Mouse (Mus musculus) heart, embryonic 14.5 days (tissue): ENCODE measurements around the gene Runx3. TPM values are rescaled to one million over a fixed set of nuclear protein-coding genes. Genes with fewer than 3 reads are reported as not detected.

Source experiments
- ATAC-seq: fragments of 200-750 bp; cut with Nextera tagmentation; 2 replicates; pipeline ENCODE4 v1.8.0; 2017; ENCODE audit warnings: low read depth, moderate TSS enrichment; ENCODE audit not compliant: insufficient number of reproducible peaks, insufficient read depth, low FRiP score
- H3K27ac ChIP-seq, 2 experiments: fragments of 200-500 bp in 1 of 2; fragments of 300-500 bp in 1 of 2; sonication (generic) in 1 of 2; replicated peaks in 1 of 2; 2 replicates each; pipeline ENCODE4 v1.5.1; 2012 to 2014; ENCODE audit warnings: low read depth in 2 of 2, low read length in 2 of 2, control low read depth in 1 of 2, mild to moderate bottlenecking in 1 of 2, mixed read lengths in 1 of 2; ENCODE audit not compliant: control insufficient read depth in 1 of 2, insufficient read depth in 1 of 2
- H3K27me3 ChIP-seq: fragments of 300-500 bp; sonication (generic); 2 replicates; pipeline ENCODE4 v1.6.1; 2014; ENCODE audit warnings: mild to moderate bottlenecking, low read length, control low read depth; ENCODE audit not compliant: control insufficient read depth, insufficient read depth
- H3K36me3 ChIP-seq: fragments of 300-500 bp; sonication (generic); 2 replicates; pipeline ENCODE4 v1.6.1; 2014; ENCODE audit warnings: mild to moderate bottlenecking, control low read depth, low read length, mixed read lengths; ENCODE audit not compliant: control insufficient read depth, insufficient read depth
- H3K4me1 ChIP-seq, 2 experiments: fragments of 200-500 bp in 1 of 2; fragments of 300-500 bp in 1 of 2; sonication (generic) in 1 of 2; 2 replicates each; pipeline ENCODE4 v1.6.1; 2012 to 2014; ENCODE audit warnings: low read length in 2 of 2, control low read depth in 1 of 2, mixed read lengths in 1 of 2; ENCODE audit not compliant: control insufficient read depth in 2 of 2, insufficient read depth in 2 of 2
- H3K4me2 ChIP-seq: fragments of 300-500 bp; sonication (generic); 2 replicates; pipeline ENCODE4 v1.6.1; 2014; ENCODE audit warnings: mild to moderate bottlenecking, low read length
- H3K4me3 ChIP-seq, 2 experiments: fragments of 200-500 bp in 1 of 2; fragments of 300-500 bp in 1 of 2; sonication (generic) in 1 of 2; 2 replicates each; pipeline ENCODE4 v1.5.1; 2012 to 2014; ENCODE audit warnings: low read length in 2 of 2, mild to moderate bottlenecking in 2 of 2, control low read depth in 1 of 2, low read depth in 1 of 2, moderate library complexity in 1 of 2; ENCODE audit not compliant: control insufficient read depth in 1 of 2, insufficient read depth in 1 of 2
- H3K9ac ChIP-seq: fragments of 300-500 bp; sonication (generic); 2 replicates; pipeline ENCODE4 v1.6.1; 2014; ENCODE audit warnings: mild to moderate bottlenecking, low read length
- H3K9me3 ChIP-seq: fragments of 300-500 bp; sonication (generic); 2 replicates; pipeline ENCODE4 v1.6.1; 2016; ENCODE audit warnings: low read length, control low read depth; ENCODE audit not compliant: control insufficient read depth
- WGBS: fragments of 180-500 bp; shearing (Covaris S2); extraction: QIAGEN DNeasy Blood & Tissue Kit; methylation state at CpG from one replicate; pipeline ENCODE4 v1.1.7; 2014; 5-methylcytosine and 5-hydroxymethylcytosine counted together
- polyA plus RNA-seq: library from polyadenylated mRNA; unstranded; fragments of >200 nt; fragmentation: Nextera tagmentation; extraction: Ambion mirVana; gene quantifications from 2 replicates; pipeline ENCODE4 v1.2.1, GENCODE M21; 2014

The Runx3 gene
- polyA plus RNA-seq, 1 experiment from 2014 or later: 0.09 TPM

GRCm38 (mm10) chr4:135205711-135206600 is 85.5 kb downstream of the Runx3 start:
- H3K4me1 ChIP-seq: peaks cover 2 to 9% of the 10 kb centered on the region in 2 experiments; a peak in 3 of 4 replicates
- peak overlapping the region; percentile 35 to 46 for H3K4me3 ChIP-seq
- H3K9ac ChIP-seq: peak overlapping the region; percentile 44; the same call in 1 of the 2 replicates
- 2% methylated on average over 47 of the region's 47 CpGs for WGBS
- H3K4me2 ChIP-seq: peak overlapping the region; percentile 77
- peak; percentile 24; the same call in 1 of the 2 replicates for ATAC-seq
- peaks cover 22% of the 10 kb centered on the region for H3K27me3 ChIP-seq
- no peak overlapping the region for H3K27ac ChIP-seq
- H3K36me3 ChIP-seq: no peaks in the 10 kb centered on the region
- no peaks in the 10 kb centered on the region for H3K9me3 ChIP-seq

DNA sequence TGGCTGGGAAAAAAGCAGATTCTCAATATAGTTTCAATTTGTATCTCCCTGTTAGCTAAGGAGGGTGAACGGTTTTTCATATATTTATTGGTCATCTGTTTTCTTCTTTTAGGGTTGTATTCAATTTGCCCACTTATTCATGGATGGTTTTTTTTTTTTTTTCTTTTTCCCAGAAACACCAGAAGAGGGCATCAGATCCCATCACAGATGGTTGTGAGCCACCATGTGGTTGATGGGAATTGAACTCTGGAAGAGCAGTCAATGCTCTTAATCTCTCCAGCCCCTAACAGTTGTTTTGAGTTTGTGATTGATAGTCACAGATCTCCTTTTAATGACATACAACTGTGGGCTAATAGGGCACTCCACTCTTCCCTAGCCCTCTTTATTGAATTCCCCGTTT is 89.4 kb downstream of the Runx3 start:
- Histone ChIP-seq H3K4me1 (peaks cover 0 to 3% of the 10 kb centered on the region in 2 experiments; a peak in 1 of 4 replicates), H3K9ac (no peak overlapping the region), H3K4me2 (no peak overlapping the region), H3K27ac (no peak overlapping the region), H3K36me3 (peaks cover 36% of the 10 kb centered on the region), H3K9me3 (no peaks in the 10 kb centered on the region), H3K4me3 (no peak overlapping the region), H3K27me3 (peaks cover 11% of the 10 kb centered on the region)
- WGBS: 75% methylated on average over 2 of the region's 2 CpGs
- ATAC-seq: no peak

- H3K27me3 ChIP-seq: no peaks in the 10 kb centered on the region
- H3K36me3 ChIP-seq: peaks cover 97% of the 10 kb centered on the region
- WGBS: 49% methylated on average over 4 of the region's 4 CpGs
- 0 out of 2 replicates have a peak, but pooled peaks have one; percentile 26 for ATAC-seq
- no peak overlapping the region for H3K27ac ChIP-seq
- H3K4me3 ChIP-seq: no peak overlapping the region
- peaks cover 5 to 24% of the 10 kb centered on the region in 2 experiments; a peak in 3 of 4 replicates for H3K4me1 ChIP-seq
- H3K9ac ChIP-seq: no peak overlapping the region
- no peak overlapping the region for H3K4me2 ChIP-seq
- H3K9me3 ChIP-seq: no peaks in the 10 kb centered on the region
Observed at GRCm38 (mm10) chr4:135219652-135220051, 99.2 kb downstream of the Runx3 start.

DNA sequence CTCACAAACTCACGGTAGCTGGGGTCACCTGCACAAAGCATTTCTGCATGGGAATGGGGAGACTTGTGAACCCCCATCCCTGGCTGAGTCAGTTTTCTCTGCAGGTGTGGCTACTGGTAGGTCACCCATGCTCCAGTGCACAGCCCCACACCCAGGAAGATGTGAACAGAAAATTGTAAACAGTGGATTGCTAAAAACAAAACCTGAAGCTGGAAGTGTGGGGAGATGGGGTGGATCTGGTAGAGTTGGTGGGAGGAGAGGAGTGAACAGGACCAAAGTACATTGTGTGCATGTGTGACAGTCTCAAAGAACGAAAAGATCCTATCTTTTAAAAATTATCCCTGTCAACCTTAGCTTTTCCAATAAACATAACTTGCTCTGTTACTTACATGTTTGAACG is 100.2 kb downstream of the Runx3 start:
- Histone ChIP-seq H3K4me2 (no peak overlapping the region), H3K4me3 (no peak overlapping the region), H3K4me1 (peaks cover 5 to 24% of the 10 kb centered on the region in 2 experiments; a peak in 3 of 4 replicates), H3K27ac (no peak overlapping the region), H3K27me3 (no peaks in the 10 kb centered on the region), H3K36me3 (peaks cover 97% of the 10 kb centered on the region), H3K9ac (no peak overlapping the region), H3K9me3 (no peaks in the 10 kb centered on the region)
- 71% methylated on average over 3 of the region's 3 CpGs for WGBS
- ATAC-seq: no peak

DNA sequence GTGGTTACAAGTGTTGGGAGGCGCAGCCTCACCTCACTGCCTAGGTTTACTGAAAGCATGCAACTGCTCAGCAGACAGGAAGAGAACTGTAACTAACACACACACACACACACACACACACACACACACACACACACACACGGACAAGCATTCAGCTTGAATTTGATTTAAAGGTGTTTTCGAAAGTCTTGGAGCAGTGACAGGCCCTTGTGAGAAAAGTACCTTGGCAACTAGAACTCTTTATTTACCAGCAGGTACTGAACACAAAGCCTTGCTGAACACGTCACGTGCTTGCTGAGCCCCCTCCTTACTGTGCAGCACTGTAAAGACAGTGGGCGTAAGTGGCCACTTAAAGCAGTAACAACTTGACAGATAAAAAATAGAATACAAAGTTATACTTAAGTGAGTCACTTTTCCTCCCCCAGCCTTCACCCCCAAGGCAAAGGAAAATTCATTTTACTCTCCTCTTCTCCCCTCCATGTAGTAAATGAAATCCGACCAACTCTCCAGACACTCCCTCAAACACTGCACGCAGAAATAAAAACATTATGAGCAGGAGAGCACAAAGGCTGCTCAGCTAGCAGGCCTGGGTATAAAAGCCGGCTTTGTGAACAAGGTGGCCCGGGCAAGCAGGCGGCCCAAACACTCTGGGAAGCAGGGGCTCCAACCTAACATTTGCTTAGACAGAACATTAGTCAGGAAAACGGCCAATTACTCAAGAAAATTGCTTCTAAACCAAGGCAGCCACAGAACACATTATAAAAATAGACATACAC is 101.4 kb downstream of the Runx3 start:
- H3K36me3 ChIP-seq: peaks cover 92% of the 10 kb centered on the region

DNA sequence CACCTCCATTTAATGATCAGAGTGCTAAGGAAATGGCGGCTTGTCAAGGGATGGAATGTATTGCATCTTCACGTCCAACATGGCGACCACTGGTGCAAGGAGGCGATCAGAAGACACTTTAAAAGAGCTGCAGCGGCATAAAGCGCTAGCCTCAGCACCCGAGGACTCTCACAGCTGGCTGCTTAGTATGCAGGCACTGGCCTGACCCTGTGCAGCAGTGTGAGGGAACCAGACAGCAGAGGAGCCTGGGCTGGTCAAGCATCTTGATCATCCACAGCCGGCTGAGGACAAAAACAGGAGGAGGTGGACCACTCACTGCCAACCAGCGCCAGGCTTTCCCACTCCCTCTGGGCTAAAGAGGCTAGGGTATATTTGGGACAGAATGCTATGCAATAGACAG is 103.4 kb downstream of the Runx3 start:
- Histone ChIP-seq H3K27ac (no peak overlapping the region), H3K4me3 (no peak overlapping the region), H3K27me3 (no peaks in the 10 kb centered on the region), H3K4me2 (no peak overlapping the region), H3K9me3 (no peaks in the 10 kb centered on the region), H3K36me3 (peaks cover 72% of the 10 kb centered on the region), H3K4me1 (peaks cover 5 to 29% of the 10 kb centered on the region in 2 experiments), H3K9ac (no peak overlapping the region)
- WGBS: 83% methylated on average over 9 of the region's 9 CpGs
- ATAC-seq: no peak

More for the DNA sequence above, 101.4 kb downstream of the Runx3 start:
- WGBS: 60% methylated on average over 12 of the region's 12 CpGs
- Histone ChIP-seq H3K9ac (no peak overlapping the region), H3K4me3 (no peak overlapping the region), H3K4me2 (no peak overlapping the region), H3K4me1 (peaks cover 5 to 29% of the 10 kb centered on the region in 2 experiments), H3K27ac (peak overlapping the region in 1 of 2 experiments; percentile 41; a peak in 2 of 4 replicates), H3K9me3 (no peaks in the 10 kb centered on the region), H3K27me3 (no peaks in the 10 kb centered on the region)
- no peak for ATAC-seq

- H3K27ac ChIP-seq: peak overlapping the region in 1 of 2 experiments; percentile 45; a peak in 1 of 4 replicates
- H3K36me3 ChIP-seq: peaks cover 52% of the 10 kb centered on the region
- no peaks in the 10 kb centered on the region for H3K27me3 ChIP-seq
- H3K4me3 ChIP-seq: no peak overlapping the region
- ATAC-seq: no peak
- H3K9ac ChIP-seq: no peak overlapping the region
- 83% methylated on average over 12 of the region's 12 CpGs for WGBS
- no peak overlapping the region for H3K4me2 ChIP-seq
- no peaks in the 10 kb centered on the region for H3K9me3 ChIP-seq
- peaks cover 11 to 32% of the 10 kb centered on the region in 2 experiments for H3K4me1 ChIP-seq
Observed at GRCm38 (mm10) chr4:135226008-135226667, 105.7 kb downstream of the Runx3 start.
